Mouse (Mus musculus): ENCODE measurements at regions not wholly inside any gene's neighbourhood (a gene's known extent, or its start where the extent isn't known, plus 50 kb on each side); places are given as distances from the start of the nearest gene placed in this dataset.

- no peak for DNase-seq (ENCODE audit: low spot score in 2 of 2)
These were observed 350.8 kb upstream of the Ascc3 start for GRCm38 (mm10) chr10:50241645-50242044.

GRCm38 (mm10) chr10:50203587-50203986, 388.9 kb upstream of the Ascc3 start:
- DNase-seq (ENCODE audit: low spot score in 2 of 2), result no peak

GRCm38 (mm10) chr10:50201691-50202090, 390.8 kb upstream of the Ascc3 start:
- no peak for DNase-seq (ENCODE audit: low spot score in 2 of 2)

DNA sequence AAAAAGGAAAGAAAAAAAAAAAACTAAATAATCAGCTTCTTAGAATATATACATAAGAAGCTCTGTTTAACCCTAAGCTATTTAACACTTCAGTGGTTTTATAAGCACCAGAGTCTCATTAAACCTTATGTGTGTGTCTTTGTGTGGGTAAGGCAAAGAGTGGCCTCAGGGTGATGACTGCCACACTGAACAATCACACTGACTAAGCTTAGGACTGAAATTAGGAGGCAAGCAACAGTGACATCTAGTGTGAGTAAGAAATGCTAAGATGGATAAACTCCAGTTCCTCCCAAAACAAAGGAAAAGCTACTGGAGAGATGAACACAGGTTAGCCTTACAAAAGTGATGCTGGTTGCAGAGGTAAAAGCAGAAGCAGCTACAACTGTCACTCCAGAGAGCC, 392.6 kb upstream of the Ascc3 start:
- DNase-seq (ENCODE audit: low spot score in 2 of 2), result no peak

DNA sequence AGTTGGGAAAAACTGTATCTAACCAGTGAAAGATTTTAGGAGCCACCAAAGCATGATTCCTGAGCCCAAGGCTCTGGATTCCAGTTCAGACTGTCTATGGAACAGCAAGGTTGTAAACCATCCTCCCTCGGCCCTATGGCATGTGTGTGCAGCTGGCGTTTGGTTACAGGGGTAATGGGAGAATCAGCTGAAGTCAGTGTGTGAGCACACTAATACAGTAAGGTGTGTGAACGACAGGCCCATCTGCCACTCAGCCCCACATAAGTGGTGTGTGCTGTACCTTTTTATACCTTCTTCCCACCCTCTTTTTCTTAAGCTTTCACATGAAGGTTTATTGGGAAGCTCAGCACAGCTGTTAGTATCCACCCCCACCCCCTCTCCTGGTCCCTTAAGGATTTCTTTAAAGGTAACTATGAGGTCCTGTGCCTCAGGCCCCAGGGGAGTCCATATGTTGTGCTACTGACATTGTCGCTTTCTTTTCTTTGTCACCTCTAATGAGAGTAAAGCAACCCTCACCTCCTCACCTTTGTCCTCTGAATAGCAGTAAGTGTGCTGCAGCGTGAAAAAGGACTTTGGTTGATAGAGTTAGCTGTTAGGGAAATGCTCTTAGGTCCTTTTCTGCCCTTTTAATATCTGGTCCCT, 394.5 kb upstream of the Ascc3 start:
- no peak for DNase-seq (ENCODE audit: low spot score in 2 of 2)

DNA sequence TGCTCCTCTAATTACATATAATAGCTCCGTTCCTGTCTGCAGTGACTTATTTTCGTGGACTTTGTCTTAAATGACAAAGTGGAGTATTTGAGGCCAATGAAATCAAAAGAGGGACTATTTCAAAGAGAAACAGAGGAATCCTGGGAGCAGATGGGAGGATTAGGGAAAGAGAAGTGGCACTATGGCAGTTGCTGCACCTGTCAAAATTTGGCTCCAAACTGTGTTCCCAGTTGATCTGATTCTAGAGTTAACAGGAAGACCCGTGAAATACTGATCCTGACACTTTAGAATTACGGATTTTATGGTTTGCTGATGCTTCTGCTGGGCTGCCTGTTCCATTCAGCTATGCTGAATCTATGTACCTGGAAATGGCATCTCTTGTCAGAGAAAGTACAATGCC, 401.7 kb upstream of the Grik2 start:
- no peak for DNase-seq (ENCODE audit: low spot score in 2 of 2)

GRCm38 (mm10) chr10:50169116-50169515, 380.6 kb upstream of the Grik2 start:
- no peak for DNase-seq (ENCODE audit: low spot score in 2 of 2)

GRCm38 (mm10) chr10:50138351-50138750, 349.8 kb upstream of the Grik2 start:
- DNase-seq (ENCODE audit: low spot score in 2 of 2), result no peak

- DNase-seq (ENCODE audit: low spot score in 2 of 2), result peak; percentile 1
These were observed 349.2 kb upstream of the Grik2 start for GRCm38 (mm10) chr10:50137783-50138182.

- DNase-seq (ENCODE audit: low spot score in 2 of 2), result no peak
These were observed 347.6 kb upstream of the Grik2 start for GRCm38 (mm10) chr10:50136165-50136564.

- no peak for DNase-seq (ENCODE audit: low spot score in 2 of 2)
These were observed 346.9 kb upstream of the Grik2 start for GRCm38 (mm10) chr10:50135499-50135898.

Measured in heart, adult 9 months (tissue).